Mouse (Mus musculus): Measurements from ENCODE around the gene Adamts5.

Gene Adamts5

DNA sequence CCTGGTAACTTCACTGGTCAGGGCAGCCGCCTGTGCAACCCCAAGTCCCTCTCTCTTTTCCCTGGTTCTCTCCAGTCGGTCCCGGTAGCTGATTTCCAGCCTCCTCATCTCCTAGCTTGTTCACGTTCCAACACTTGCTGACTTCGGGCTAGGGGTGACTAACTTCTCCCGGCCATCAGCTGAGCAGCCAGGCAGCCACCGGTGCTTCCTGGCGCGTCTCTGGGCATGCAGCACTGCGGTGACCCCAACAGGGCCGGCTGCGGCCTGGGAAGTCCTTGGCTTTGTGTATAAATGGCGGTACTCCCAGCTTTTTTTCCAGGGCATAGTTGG, at the start of gene Adamts5:
TSS of gene Adamts5 (minus strand) at position 248 of the 330 bp plus-strand sequence.
- peak in 1 of 2 experiments; percentile 25 for DNase-seq (ENCODE audit: low spot score in 2 of 2)

- no peak for DNase-seq (ENCODE audit: low spot score in 2 of 2)
Observed at GRCm38 (mm10) chr16:85950356-85950755, 48.7 kb upstream of the Adamts5 start.

GRCm38 (mm10) chr16:85926004-85926403, 24.4 kb upstream of the Adamts5 start:
- no peak for DNase-seq (ENCODE audit: low spot score in 2 of 2)

DNA sequence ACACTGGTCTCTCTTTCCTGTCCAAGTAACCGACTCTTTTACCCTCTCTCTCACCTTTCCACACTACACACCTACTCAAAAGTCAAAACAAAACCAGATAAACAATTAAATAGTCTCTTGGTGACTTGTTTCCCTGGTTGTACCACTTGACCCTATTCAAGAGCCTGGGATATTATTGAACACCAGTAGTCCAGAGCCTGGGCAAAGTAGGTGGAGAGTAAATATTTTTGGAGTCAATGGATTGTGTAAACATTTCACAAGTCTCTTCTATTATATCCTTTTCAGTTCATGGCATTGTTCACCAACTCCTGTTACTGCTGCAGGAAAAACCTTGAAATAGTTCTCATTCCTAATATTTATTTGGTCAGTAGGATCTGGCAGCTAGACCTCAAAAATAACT, 20.8 kb upstream of the Adamts5 start:
- DNase-seq (ENCODE audit: low spot score in 2 of 2): no peak

DNA sequence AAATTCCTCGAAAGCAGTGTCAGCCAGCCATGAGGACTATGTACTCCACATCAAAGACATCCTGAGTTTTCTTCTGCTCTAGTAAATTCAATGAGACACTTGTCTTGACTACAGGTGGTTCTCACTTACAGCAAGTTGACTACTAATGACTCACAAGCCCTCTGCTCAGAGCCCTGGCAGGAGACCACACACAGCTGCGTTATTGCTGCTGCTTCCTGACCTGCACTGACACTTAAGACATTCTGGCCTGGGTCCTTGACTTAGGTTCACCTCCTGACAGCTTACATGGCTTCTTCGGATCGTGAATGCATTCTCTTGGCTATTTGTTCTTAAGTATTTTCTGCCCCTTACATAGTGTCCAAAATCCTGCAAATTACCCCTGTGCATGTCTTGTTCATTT, 18.5 kb upstream of the Adamts5 start:
- no peak for DNase-seq (ENCODE audit: low spot score in 2 of 2)

DNA sequence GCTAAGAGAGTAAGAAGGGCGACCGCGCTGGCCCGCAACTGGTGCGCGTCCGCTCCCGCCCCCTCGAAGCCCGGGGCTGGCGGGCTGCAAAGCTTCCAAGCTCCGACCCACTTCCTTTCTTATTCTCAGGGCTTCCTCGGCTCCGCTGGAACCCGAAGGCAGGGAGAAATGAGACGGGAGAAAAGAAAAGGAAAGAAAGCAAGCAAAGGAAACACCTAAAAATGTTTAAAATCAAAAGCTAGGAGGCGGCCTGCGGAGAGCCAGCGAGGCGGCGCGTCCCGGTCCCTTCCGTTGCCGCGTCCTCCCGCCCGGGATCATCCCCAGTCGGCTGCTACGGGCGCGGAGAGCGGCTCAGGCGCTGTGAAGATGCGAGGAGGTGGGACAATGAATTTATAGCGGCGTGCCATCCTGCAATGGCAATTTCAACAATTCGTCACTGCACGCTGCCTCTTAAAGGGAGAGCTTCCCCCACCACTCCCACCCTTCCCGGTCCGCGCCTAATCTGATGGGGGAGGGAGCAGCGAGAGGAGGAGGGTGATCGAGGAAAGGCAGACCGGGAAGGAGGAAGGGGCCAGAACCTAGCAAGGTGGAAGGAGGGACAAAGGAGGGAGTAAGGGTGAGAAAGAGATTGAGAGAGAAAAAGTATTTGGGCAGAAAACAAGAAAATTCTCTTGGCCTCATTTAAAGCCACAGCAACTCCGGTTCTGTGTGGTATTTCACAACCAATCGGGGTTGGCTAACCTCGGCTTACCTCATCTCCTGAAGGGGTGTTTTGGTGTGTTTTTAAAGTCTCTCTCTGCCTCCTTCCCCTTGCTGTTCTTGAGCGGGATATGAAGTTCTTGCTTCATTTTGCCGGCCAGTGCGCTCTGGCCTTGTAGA, 687 bp downstream of the Adamts5 start:
- DNase-seq (ENCODE audit: low spot score in 2 of 2): peak; percentile 42 to 51

GRCm38 (mm10) chr16:85899790-85900587, 1.6 kb downstream of the Adamts5 start:
- DNase-seq (ENCODE audit: low spot score in 2 of 2): peak; percentile 31 to 42

DNA sequence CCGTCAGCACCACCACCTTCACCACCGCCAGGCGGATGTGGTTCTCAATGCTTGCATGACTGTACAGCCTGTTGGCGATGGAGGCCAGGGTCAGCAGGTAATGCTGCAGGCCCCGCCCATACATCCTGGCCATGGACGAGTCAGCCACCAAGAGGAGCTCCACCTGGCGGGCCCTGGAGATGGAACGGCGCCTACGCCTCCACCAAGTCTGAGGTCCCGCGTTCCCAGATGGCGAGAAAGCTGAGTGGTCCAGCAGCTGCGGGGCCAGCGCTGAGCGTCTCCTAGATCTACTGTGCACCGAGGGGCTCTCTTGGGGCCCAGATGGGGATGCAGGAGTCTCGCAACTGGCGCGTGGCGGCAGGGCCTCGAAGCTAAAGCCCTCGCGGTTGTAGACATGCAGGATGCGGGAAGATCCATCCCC, 2.3 kb downstream of the Adamts5 start:
- peak; percentile 26 to 35 for DNase-seq (ENCODE audit: low spot score in 2 of 2)

DNA sequence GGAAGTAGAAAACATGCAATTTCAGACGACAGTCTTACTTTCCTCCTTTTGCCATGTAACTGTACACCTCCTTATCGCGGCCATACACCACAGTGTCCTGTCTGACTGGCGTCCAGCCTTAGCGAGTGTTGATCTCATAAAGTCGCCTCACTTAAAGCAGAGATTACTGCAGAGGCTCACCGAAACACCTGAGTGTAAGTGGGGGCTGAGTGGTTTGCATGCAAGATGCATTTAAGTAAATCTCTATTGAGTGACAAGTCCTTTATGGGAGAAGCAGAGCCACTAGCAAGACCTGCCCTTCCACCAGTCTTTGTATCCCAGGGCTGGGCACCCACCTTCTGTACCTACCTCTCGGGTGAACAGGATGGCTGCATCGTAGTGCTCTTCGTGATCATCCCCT, 2.8 kb downstream of the Adamts5 start:
- no peak for DNase-seq (ENCODE audit: low spot score in 2 of 2)

DNA sequence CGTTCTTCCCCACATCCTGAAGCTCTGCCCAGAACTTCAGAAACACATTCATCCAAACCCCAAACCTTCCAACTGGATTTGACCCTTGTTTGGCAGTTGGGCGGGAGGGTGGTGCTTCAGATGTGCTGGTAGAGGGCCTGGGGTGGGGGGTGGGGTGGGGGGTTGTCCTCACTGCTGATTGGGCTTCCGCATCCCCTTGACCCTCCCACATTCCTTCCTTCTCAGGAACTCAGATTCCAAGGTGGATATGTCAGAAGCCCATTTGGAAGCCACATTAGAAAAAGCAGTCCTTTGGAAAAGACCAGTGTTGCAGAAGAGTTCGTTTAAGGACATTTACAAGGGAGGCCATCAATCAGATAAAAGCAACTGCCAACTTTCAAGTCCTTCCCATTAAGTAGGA, 3.2 kb downstream of the Adamts5 start:
- DNase-seq (ENCODE audit: low spot score in 2 of 2): no peak

- no peak for DNase-seq (ENCODE audit: low spot score in 2 of 2)
Observed at GRCm38 (mm10) chr16:85897854-85898253, 3.8 kb downstream of the Adamts5 start.

- peak; percentile 28 to 55 for DNase-seq (ENCODE audit: low spot score in 2 of 2)
Observed at GRCm38 (mm10) chr16:85895948-85896347, 5.7 kb downstream of the Adamts5 start.

DNA sequence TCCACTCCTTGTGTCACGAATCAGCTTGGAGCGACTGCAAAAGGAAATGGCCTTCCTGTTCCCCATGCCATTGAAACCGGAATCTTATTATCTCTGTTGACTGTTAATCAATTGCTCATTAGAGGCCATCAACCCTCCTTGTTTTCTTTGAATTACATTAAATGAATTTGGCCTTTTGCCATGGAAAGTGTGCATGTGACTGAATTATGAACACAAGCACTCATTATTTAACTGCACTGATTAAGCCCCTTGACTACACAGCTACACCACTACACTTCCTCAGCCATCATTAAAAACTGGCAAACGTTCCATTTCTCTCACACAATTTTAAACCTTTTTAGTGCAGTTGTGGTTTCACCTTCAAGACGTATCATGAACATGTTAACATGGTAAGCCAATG, 11.8 kb downstream of the Adamts5 start:
- no peak for DNase-seq (ENCODE audit: low spot score in 2 of 2)

DNA sequence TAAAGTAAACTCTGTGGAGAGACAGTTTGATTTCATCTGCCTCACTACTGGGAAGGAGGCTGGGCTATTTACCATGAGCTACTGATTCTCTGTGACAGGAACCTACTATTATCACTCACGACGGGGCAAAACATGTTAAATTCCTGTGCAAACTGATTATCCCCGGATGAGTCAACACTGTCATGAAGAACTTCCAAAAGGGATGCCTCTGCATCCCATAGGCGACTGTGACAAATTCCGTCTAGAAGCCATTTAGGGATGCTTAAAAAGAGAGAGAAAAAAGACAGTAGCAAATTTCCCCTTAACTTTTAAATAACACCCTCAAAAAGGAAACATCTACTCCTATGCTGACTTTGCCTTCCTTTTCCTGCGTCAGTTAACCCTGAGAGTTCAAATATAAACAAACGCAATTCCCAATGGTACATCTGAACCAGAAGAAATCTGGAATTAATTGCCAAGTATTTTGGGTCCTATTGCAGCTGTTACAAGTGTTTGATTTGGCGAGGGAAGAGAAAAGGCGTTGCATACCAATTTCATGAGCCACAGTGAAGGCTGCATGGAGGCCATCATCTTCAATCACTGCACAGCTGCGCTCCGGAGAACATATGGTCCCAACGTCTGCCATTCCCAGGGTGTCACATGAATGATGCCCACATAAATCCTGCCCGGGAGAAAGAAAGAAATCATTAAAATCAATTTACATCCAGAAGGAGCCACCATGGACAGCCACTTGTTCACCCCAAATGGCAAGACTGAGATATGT, 14.2 kb downstream of the Adamts5 start:
- DNase-seq (ENCODE audit: low spot score in 2 of 2): peak; percentile 62 to 81

- DNase-seq (ENCODE audit: low spot score in 2 of 2): no peak
Observed at GRCm38 (mm10) chr16:85879075-85879474, 22.6 kb downstream of the Adamts5 start.

- no peak for DNase-seq (ENCODE audit: low spot score in 2 of 2)
Observed at GRCm38 (mm10) chr16:85874141-85874540, 27.5 kb downstream of the Adamts5 start.

GRCm38 (mm10) chr16:85871971-85872370, 29.7 kb downstream of the Adamts5 start:
- DNase-seq (ENCODE audit: low spot score in 2 of 2): no peak

DNA sequence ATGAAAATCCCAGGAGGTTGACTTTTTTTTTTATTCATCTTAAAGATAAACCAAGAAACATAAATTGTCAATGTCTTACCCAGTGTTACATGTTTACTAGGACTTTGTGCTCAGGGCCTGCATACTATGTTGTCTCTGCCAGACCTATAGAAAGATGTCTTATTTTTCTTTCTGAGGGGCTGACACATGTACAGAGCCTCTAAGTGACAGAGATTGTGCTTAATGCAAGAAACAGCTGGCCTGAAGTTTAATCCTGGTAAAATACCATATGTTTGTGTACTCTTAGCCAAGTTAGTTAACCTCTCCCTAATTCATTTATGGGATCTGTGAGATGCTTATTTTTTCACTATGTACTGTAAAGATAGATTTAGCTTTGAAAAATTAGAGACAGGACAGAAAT, 30.4 kb downstream of the Adamts5 start:
- no peak for DNase-seq (ENCODE audit: low spot score in 2 of 2)

DNA sequence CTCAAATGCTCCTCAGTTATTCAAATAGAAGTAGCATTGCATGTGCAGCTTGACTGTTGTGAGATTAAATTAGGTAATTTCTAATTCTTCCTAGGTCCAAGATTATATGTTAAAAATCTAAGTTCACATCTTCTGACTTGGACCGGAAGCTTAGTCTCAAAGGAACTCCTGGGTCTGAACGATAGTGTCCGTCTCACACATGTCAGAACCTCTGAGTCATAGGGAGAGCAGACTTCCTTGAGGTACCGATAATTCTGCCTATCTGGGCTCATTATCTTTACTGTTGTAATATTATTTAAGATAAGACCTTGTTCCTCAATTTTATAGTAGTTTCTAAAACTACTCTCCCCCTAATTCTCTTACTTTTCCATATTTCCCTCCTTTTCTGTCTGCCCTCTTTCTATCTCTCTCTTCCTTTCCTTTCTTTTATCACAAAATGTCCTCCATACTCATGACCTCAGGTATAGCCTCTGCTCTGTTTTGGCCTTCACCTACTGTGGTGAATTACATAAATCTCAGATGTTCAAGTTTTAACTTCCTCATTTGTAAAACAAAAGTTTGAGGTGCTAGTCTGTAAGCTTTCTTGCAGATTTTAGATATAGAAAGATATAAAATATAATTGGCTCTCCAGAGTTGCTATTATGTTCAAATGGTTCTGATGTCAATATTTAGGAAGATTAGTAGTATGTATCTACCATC, 36.8 kb downstream of the Adamts5 start:
- no peak for DNase-seq (ENCODE audit: low spot score in 2 of 2)

DNA sequence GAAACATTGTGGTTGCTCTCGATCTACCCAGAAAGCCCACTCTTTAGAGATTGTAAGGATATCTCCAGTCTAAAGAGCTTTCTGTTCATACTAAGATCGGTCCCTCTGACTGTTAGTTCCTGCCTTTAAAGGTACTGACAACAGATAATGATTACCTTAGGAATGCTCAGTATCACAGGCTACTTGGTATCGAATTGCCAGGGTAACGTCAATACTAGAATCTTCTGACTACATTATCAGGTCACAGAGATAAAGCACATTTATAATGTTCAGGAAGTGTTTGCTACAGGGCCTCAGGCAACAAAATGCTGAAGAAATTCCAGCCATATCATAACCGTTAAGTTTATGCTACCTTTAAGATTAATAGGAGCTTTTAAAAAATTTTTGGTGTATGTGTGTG, 47.1 kb downstream of the Adamts5 start:
- DNase-seq (ENCODE audit: low spot score in 2 of 2): no peak

DNA sequence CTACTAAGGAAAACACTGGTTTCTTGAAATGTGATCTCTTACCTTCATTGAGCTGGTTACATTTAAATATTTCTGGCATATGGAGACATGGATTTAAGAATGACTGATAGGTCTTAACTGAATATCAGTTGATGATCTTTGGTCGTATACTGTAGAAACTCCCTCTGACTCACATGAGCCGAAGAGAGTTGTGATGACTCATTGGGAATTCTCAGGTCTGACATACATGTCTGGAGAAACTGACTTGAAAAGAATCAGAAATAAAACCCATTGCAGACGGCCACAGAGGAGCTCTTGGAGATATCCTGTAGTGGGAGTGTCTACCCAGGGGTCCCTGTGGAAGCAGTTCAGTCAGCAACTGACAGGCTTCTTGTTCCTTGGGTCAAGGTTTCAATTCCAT, 74.6 kb downstream of the Adamts5 start:
- no peak for DNase-seq (ENCODE audit: low spot score in 2 of 2)
